Mouse (Mus musculus) Patski (cell line): ENCODE measurements around the gene Nfkb1. TPM values are rescaled to one million over a fixed set of nuclear protein-coding genes. Genes with fewer than 3 reads are reported as not detected.

Experiments used
- ATAC-seq: fragments of 100-300 bp; one replicate; pipeline ENCODE4 v1.8.0; 2021
- CTCF ChIA-PET: fragments of 350-600 bp; sonication (Branson Sonifier 250); formaldehyde crosslinking; loops from one replicate; lab custom pipeline; 2022; ENCODE audit warnings: inconsistent platforms; lab: Charles Lee
- POLR2A ChIA-PET: fragments of 350-600 bp; sonication (Branson Sonifier 250); formaldehyde crosslinking; loops from one replicate; lab custom pipeline; 2022; ENCODE audit warnings: antibody characterized with exemption, inconsistent platforms; lab: Charles Lee
- DNase-seq: peaks from one replicate; pipeline ENCODE4 v3.0.0-alpha.2; 2011; ENCODE audit warnings: low read depth, low spot score
- H3K27me3 ChIP-seq: fragments of 371-371 bp; one replicate; pipeline ENCODE4 v1.5.1; 2021
- CTCF ChIP-seq: fragments of 100-300 bp; IDR thresholded peaks from one replicate; pipeline ENCODE4 v1.5.1; 2021
- in situ Hi-C: fragments of 300-500 bp; cut with MboI; formaldehyde crosslinking; loops from 3 replicates; pipeline ENCODE4 v1.11.1; 2018; ENCODE audit warnings: low pct_unique_long_range_greater_than_20kb, mixed read lengths
- polyA plus RNA-seq: library from polyadenylated mRNA; unstranded; gene quantifications from one replicate; pipeline ENCODE4 v1.2.3, GENCODE M21; 2021

Gene Nfkb1
- polyA plus RNA-seq, 1 experiment from 2014 or later = 151 TPM

GRCm38 (mm10) chr3:135546212-135546923, 145.0 kb downstream of the Nfkb1 start:
- CTCF ChIA-PET = interaction anchor here (0.7 to 1.6 kb wide), 6 partner anchors 10 to 265 kb away, joined by 3 to 4 read pairs (median 3); partner anchors contain the start of gene Bdh2
- POLR2A ChIA-PET = interaction anchor here (0.7 kb wide), 2 partner anchors 10 to 128 kb away, joined by 3 to 5 read pairs; no protein-coding TSS in a partner anchor
- H3K27me3 ChIP-seq = no peaks in the 10 kb centered on the region
- ATAC-seq (no peak), DNase-seq (no peak)
- no peak for TF ChIP-seq CTCF
- in situ Hi-C loops = no loop called here

Other genes with a start within 250 kb of the Nfkb1 start
- 177 TPM for gene Manba, start 205.9 kb downstream of the Nfkb1 start, polyA plus RNA-seq
- gene Slc39a8, start 133.7 kb upstream of the Nfkb1 start, polyA plus RNA-seq = not detected